Mouse (Mus musculus) embryonic fibroblast, embryonic 13.5 days (primary cell): ENCODE data around the gene Sox3.

Source experiments
- CTCF ChIP-seq: IDR thresholded peaks from 2 replicates; pipeline ENCODE4 v1.5.1; 2011; ENCODE audit warnings: mild to moderate bottlenecking, control low read depth, low read length, moderate library complexity, borderline replicate concordance; ENCODE audit not compliant: insufficient read depth
- POLR2A ChIP-seq: IDR thresholded peaks from 2 replicates; pipeline ENCODE4 v1.6.1; 2011; ENCODE audit warnings: low read depth, mild to moderate bottlenecking, control low read depth, low read length, moderate library complexity

DNA sequence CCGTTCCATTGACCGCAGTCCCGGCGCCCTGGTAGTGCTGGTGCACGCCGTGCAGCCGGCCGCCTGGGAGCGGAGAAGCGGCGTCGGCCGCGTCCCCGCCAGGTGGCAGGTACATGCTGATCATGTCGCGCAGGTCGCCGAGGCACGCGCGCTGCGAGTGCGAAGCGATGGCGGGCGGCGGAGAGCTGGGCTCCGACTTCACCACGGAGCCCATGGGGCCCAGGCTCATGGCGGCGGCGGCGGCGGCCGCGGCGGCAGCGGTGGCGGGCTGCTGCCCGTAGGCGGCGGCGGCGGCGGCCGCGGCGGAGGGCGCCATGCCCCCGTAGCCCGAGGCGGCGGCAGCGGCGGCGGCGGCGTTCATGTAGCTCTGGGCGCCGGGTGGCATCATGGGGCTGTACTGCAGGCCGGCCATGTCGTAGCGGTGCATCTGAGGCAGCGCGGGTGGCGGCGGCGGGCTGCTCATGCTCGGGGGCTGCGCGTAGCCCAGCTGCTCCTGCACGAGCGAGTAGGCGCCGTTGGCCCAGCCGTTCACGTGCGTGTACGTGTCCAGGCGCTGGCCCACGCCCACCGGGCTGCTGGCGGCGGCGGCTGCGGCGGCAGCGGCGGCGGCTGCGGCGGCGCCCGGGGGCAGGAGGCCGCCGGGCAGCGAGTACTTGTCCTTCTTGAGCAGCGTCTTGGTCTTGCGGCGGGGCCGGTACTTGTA lies 981 bp downstream of the Sox3 start:
- TF ChIP-seq CTCF (no peak), POLR2A (no peak)
